Mouse (Mus musculus) myocyte (in vitro differentiated cells): ENCODE measurements around the gene Apoc3.

Experiments
- E2F4 ChIP-seq: IDR thresholded peaks from one replicate; pipeline ENCODE4 v1.6.1; 2011; ENCODE audit warnings: mild to moderate bottlenecking, control low read depth, moderate library complexity; ENCODE audit not compliant: insufficient read depth
- MAX ChIP-seq: IDR thresholded peaks from one replicate; pipeline ENCODE4 v1.6.1; 2011; ENCODE audit warnings: low read depth, mild to moderate bottlenecking, control low read depth
- MYOG ChIP-seq, 3 experiments: IDR thresholded peaks; one replicate each; pipeline ENCODE4 v1.6.1; 2011; ENCODE audit warnings: control low read depth in 2 of 3, low read depth in 2 of 3, mild to moderate bottlenecking in 2 of 3; ENCODE audit not compliant: insufficient read length in 2 of 3, control insufficient read depth in 1 of 3, insufficient read depth in 1 of 3
- POLR2A ChIP-seq: IDR thresholded peaks from one replicate; pipeline ENCODE4 v1.6.1; 2011; ENCODE audit warnings: low read depth, mild to moderate bottlenecking, control low read depth, moderate library complexity; ENCODE audit not compliant: insufficient read length
- POLR2AphosphoS2 ChIP-seq: IDR thresholded peaks from one replicate; pipeline ENCODE4 v1.6.1; 2011; ENCODE audit warnings: low read depth, control low read depth; ENCODE audit not compliant: insufficient read length
- TCF12 ChIP-seq: IDR thresholded peaks from one replicate; pipeline ENCODE4 v1.6.1; 2011; ENCODE audit warnings: mild to moderate bottlenecking, control low read depth; ENCODE audit not compliant: poor library complexity, insufficient read depth, severe bottlenecking
- TCF3 ChIP-seq: IDR thresholded peaks from one replicate; pipeline ENCODE4 v1.6.1; 2011; ENCODE audit warnings: low read depth, control low read depth; ENCODE audit not compliant: insufficient read length

DNA sequence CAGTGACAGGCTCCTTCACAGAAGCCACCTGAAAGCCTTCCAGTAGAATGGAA lies at the start of gene Apoc3:
- TF ChIP-seq POLR2A (no peak), TCF3 (no peak), E2F4 (no peak), POLR2AphosphoS2 (no peak), MYOG (IDR thresholded peaks at IDR 0.05; ENCODE audit: control insufficient read depth in 1 of 3, insufficient read depth in 1 of 3, insufficient read length in 2 of 3, low read depth in 2 of 3) (no peak), MAX (no peak), TCF12 (no peak)
